In genomic region chr13:119837719-119838337, GRCm38 (mm10) we compare ENCODE assay signal across 9 mouse cellular contexts. TPM values are rescaled to one million over a fixed set of nuclear protein-coding genes. Genes with fewer than 3 reads are reported as not detected.
DNase-seq lines count a peak whose midpoint lies in the region; ATAC-seq lines count a peak whose summit lies in the region.
"Not testable (repeated sequence)": the region's sequence is repeated elsewhere in the genome, so short reads cannot be mapped to it uniquely, and the experiment has no call there.
"Had no signal": no experiment of that assay in that cellular context is flagged by ENCODE, and none has a peak within 500 bp of the region (broad histone marks: within the 10 kb centered on the region; RNA-seq: fewer than 3 reads in every experiment).

No protein-coding gene starts in this region.

- 0 out of 2 replicates have a peak, but pooled peaks have one; percentile 16 for ATAC-seq in intestine, embryonic 14.5 days (replicated peaks; ENCODE audit: low FRiP score, low TSS enrichment, low read depth)
- ATAC-seq in neural tube, embryonic 15.5 days (ENCODE audit: low FRiP score), result not testable (repeated sequence)

- H3K4me3 ChIP-seq in intestine, embryonic 14.5 days (ENCODE audit: low read depth, low read length); neural tube, embryonic 15.5 days (replicated peaks): not testable (repeated sequence)

- 5% methylated on average over 14 of the region's 23 CpGs for WGBS in intestine, embryonic 14.5 days
- WGBS in neural tube, embryonic 15.5 days, result 8% methylated on average over 14 of the region's 23 CpGs

- not testable (repeated sequence) for H3K9me3 ChIP-seq in intestine, embryonic 14.5 days (ENCODE audit: control insufficient read depth, low read length); neural tube, embryonic 15.5 days (replicated peaks)

- peak; percentile 20 for DNase-seq in adrenal gland, adult 8-10 months
- peak; percentile 70 for DNase-seq in cerebellum, postnatal 36 days
- peak; percentile 20 for DNase-seq in gastrocnemius, postnatal 10 days
- peak; percentile 54 for DNase-seq in intestine, embryonic 14.5 days (ENCODE audit: low spot score)
- peak; percentile 10 to 23 for DNase-seq in left cerebral cortex, adult 18-20 months (ENCODE audit: low spot score in 2 of 2)
- DNase-seq in lung, postnatal 14 days, result peak; percentile 10
- DNase-seq in thymus, postnatal 36 days, result peak; percentile 28 to 37

- H3K27me3 ChIP-seq in intestine, embryonic 14.5 days (replicated peaks; ENCODE audit: control insufficient read depth, insufficient read depth, low read length); neural tube, embryonic 15.5 days (replicated peaks): not testable (repeated sequence)

- H3K36me3 ChIP-seq in intestine, embryonic 14.5 days (ENCODE audit: control insufficient read depth, insufficient read depth, low read length); neural tube, embryonic 15.5 days: not testable (repeated sequence)

- not testable (repeated sequence) for H3K9ac ChIP-seq in intestine, embryonic 14.5 days (ENCODE audit: low read length); neural tube, embryonic 15.5 days (replicated peaks)

- H3K4me2 ChIP-seq in intestine, embryonic 14.5 days (ENCODE audit: low read length), result not testable (repeated sequence)
- peak overlapping the region; percentile 31 for H3K4me2 ChIP-seq in neural tube, embryonic 15.5 days

- not testable (repeated sequence) for H3K4me1 ChIP-seq in intestine, embryonic 14.5 days (replicated peaks; ENCODE audit: control insufficient read depth, insufficient read depth, low read length); neural tube, embryonic 15.5 days

- not testable (repeated sequence) for H3K27ac ChIP-seq in intestine, embryonic 14.5 days (ENCODE audit: low read depth); neural tube, embryonic 15.5 days (replicated peaks)

RNA-seq across cellular contexts. Expression of gene D13Ertd608e, which starts 2.0 kb away (rescaled TPM):
- not detected for total RNA-seq in adrenal gland, adult 8-10 months (2022)
- not detected for total RNA-seq in gastrocnemius, postnatal 10 days (2021)
- polyA plus RNA-seq in intestine, embryonic 14.5 days (2014; fragmentation: Nextera tagmentation; extraction: Ambion mirVana), result not detected in 2 replicates
- total RNA-seq in left cerebral cortex, adult 18-20 months (2021), result not detected
- polyA plus RNA-seq in neural tube, embryonic 15.5 days (2015; fragmentation: Nextera tagmentation; extraction: Ambion mirVana), result not detected in 2 replicates
- polyA plus RNA-seq: large intestine, adult 2 months had no signal

RNA-seq across cellular contexts. Expression of gene AF067063, which starts 7.8 kb away (rescaled TPM):
- total RNA-seq in adrenal gland, adult 8-10 months (2022), result not detected
- not detected for total RNA-seq in gastrocnemius, postnatal 10 days (2021)
- polyA plus RNA-seq in intestine, embryonic 14.5 days (2014; fragmentation: Nextera tagmentation; extraction: Ambion mirVana), result not detected in 2 replicates
- total RNA-seq in left cerebral cortex, adult 18-20 months (2021), result not detected
- polyA plus RNA-seq in neural tube, embryonic 15.5 days (2015; fragmentation: Nextera tagmentation; extraction: Ambion mirVana), result not detected in 2 replicates
- polyA plus RNA-seq: large intestine, adult 2 months had no signal

RNA-seq across cellular contexts. Expression of gene Zfp131, which starts 47.1 kb away (rescaled TPM):
- total RNA-seq in adrenal gland, adult 8-10 months (2022), result 10 to 100 TPM; 30.8 to 39.5 (median 34.5) TPM
- 10 to 100 TPM; 14.9 to 20.6 TPM for total RNA-seq in gastrocnemius, postnatal 10 days (2021)
- 35.6 and 39.5 TPM in 2 replicates for polyA plus RNA-seq in intestine, embryonic 14.5 days (2014; fragmentation: Nextera tagmentation; extraction: Ambion mirVana)
- 10 to 100 TPM; 45.5 to 45.6 TPM for total RNA-seq in left cerebral cortex, adult 18-20 months (2021)
- polyA plus RNA-seq in neural tube, embryonic 15.5 days (2015; fragmentation: Nextera tagmentation; extraction: Ambion mirVana), result 30.0 and 33.4 TPM in 2 replicates

RNA-seq across cellular contexts. Expression of gene Tcstv1, which starts 56.8 kb away (rescaled TPM):
- total RNA-seq in adrenal gland, adult 8-10 months (2022), result not detected
- not detected for total RNA-seq in gastrocnemius, postnatal 10 days (2021)
- not detected in 2 replicates for polyA plus RNA-seq in intestine, embryonic 14.5 days (2014; fragmentation: Nextera tagmentation; extraction: Ambion mirVana)
- not detected for total RNA-seq in left cerebral cortex, adult 18-20 months (2021)
- not detected in 2 replicates for polyA plus RNA-seq in neural tube, embryonic 15.5 days (2015; fragmentation: Nextera tagmentation; extraction: Ambion mirVana)
- polyA plus RNA-seq: large intestine, adult 2 months had no signal

Comparison
In these comparisons a context has a peak if more than half of its experiments do, and no peak if none do; other contexts are left out.
1. DNase-seq: peak in every context shown above with its lines; median percentile 70 in cerebellum, postnatal 36 days; 54 in intestine, embryonic 14.5 days; 32 in thymus, postnatal 36 days; 20 in adrenal gland, adult 8-10 months; 20 in gastrocnemius, postnatal 10 days; 16 in left cerebral cortex, adult 18-20 months; 10 in lung, postnatal 14 days.